Mouse (Mus musculus): ENCODE results near the gene Tra2b.
"Not testable (repeated sequence)": the region's sequence is repeated elsewhere in the genome, so short reads cannot be mapped to it uniquely, and the experiment has no call there.

Tra2b gene

GRCm38 (mm10) chr16:22242239-22242866 is 23.5 kb downstream of the Tra2b start:
- no peak for DNase-seq (ENCODE audit: low spot score)

DNA sequence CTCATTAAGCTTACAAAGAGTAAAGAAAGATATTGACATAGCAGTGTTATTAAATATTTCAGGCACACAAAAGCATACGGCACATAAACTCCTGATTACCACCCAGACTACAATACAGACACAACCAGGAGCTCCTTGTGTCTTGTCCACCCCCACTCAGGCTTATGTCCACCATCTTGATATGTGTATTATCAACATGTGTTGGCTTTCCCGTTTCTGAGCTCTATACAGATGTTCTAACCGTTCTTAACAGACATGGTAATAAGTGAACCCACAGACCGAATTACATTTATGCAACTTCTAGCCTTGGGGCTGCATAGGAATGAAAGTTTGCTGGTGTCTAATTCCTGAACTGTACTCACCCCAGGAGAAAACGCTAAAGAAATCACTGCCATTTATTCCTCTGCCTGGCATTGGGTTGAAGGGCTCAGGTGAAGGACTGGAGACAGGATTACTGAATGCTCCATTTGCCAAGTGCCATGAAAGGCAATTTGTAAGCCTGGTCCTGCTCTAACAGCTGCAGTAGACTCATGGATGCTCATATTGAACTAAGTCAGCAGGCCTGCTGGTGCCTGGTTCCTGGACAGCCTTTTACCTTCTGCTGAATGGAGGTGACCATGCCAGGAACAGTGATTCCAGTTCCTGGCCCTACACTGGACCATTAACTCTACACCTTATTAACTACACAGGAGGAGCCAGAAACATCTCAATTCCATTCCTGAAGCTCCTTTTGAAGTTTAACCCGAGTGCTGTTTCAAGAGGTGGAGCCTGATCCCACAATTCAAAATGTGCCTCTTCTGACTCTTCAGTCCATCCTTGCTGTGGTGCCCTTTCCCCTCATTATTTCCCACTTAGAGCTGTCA is 24.2 kb downstream of the Tra2b start:
- DNase-seq (ENCODE audit: low spot score): no peak

GRCm38 (mm10) chr16:22240856-22241255 is 24.9 kb downstream of the Tra2b start:
- no peak for DNase-seq (ENCODE audit: low spot score)

DNA sequence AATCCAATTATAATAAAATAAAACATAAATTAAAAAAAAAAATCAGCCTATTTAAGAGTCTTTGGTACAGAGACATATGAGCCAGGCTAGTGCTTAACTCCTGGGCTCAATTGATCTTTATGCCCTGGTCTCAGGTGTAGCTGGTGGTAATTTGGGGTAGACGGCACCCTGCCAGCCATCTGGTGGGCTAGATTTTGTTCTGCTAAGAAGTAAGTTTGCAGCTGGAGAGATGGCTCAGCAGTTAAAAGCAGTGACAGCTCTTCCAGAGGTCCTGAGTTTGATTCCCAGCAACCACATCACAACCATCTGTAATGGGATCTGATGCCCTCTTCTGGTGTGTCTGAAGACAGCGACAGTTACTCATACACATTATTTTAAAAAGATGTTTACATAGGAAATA is 25.8 kb downstream of the Tra2b start:
- no peak for DNase-seq (ENCODE audit: low spot score)

GRCm38 (mm10) chr16:22238928-22239620 is 26.7 kb downstream of the Tra2b start:
- no peak for DNase-seq (ENCODE audit: low spot score)

- DNase-seq (ENCODE audit: low spot score): not testable (repeated sequence)
Observed at GRCm38 (mm10) chr16:22238402-22238801, 27.4 kb downstream of the Tra2b start.

DNA sequence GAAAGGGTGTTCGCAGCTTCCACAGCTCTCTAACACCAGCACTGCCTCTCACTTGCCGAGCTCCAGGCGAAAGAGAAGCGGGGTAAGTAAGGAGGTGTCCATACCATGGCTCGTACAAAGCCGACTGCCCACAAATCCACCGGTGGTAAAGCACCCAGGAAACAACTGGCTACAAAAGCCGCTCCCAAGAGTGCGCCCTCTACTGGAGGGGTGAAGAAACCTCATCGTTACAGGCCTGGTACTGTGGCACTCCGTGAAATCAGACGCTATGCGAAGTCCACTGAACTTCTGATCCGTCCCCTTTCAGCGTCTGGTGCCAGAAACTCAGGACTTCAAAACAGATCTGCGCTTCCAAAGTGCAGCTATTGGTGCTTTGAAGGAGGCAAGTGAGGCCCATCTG is 29.0 kb downstream of the Tra2b start:
- DNase-seq (ENCODE audit: low spot score): no peak

- DNase-seq (ENCODE audit: low spot score): no peak
Observed at GRCm38 (mm10) chr16:22234535-22234934, 31.3 kb downstream of the Tra2b start.

- not testable (repeated sequence) for DNase-seq (ENCODE audit: low spot score)
Observed at GRCm38 (mm10) chr16:22230276-22230675, 35.5 kb downstream of the Tra2b start.

DNA sequence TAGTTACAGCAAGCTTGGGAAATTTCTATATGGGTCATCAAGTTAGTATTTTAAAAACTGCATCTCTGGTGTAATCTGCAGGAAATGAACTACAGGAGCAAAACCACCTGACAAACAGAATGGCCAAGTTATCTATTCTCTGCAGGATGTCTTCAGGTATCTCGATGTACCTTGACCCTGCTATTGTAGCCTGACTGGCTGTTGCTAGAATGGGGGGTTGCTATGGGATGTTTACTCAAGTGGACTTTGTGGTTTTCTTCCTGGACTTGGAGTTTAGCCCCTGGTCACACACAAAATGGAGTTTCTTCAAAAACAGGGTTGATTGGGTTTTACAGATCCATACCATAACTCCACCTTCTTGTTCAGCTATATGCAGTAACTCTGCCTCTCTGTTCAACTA is 62.3 kb downstream of the Tra2b start:
- DNase-seq (ENCODE audit: low spot score): no peak

DNA sequence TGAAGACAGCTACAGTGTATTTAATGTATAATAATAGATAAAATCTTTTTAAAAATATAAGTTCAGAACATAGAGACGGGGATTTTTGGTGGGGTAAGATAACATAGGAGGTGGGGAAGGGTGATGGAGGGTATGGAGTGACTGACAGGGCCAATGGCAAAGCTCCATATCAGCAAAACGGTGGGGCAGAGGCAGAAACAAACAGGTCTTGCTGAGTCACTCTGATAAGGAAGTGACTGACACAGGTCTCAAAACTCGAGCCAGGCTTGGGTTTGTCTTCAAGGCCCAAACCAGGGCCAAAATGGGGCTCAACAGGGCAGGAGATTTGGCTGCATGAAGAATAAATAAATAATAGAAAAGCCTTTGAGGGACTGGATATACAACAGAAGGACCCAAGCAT is 63.9 kb downstream of the Tra2b start:
- no peak for DNase-seq (ENCODE audit: low spot score)

DNA sequence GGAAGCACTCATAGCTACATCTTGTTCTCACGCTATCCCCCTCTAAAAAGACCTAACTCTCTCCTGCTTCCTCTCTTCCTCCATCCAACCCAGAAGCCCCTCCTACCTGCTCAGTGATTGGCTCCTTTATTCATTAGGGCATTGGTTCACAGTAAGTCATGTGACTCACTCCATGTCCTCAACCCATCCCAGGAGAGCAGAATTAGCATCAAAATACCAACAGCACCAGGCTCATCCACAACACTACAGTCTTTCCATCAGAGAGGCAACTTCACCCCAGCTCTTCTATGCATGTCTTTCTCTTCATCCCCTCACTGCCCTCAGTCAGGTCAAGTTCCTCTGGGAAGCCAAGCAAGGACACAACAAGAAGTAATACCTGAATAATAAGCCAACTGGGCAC is 65.3 kb downstream of the Tra2b start:
- no peak for DNase-seq (ENCODE audit: low spot score)

Data from T-cell, adult 2 months (primary cell).